23 mouse cellular contexts compared by ENCODE assay signal in the genomic region with DNA sequence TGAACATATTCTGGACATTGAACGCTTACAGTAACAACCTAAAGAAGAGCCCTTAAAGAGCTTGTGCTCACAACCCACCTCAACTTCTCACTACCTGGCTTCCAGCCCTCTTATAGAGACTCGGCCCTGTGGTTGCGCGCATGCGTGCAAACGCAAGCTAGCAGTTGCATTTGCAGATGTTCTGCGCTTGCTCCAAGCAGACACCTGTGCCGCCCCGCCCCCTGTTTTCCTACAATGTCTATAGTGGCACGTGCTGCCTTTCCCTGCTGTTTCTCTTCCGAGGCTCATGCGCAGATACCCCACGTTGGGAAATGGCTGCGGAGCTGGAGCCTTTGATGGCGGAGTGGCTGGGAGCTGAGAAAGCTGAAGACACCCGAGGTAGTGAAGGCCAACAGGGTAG. TPM values are rescaled to one million over a fixed set of nuclear protein-coding genes. Genes with fewer than 3 reads are reported as not detected.
"Had no signal": no experiment of that assay in that cellular context is flagged by ENCODE, and none has a peak within 500 bp of the region (broad histone marks: within the 10 kb centered on the region; RNA-seq: fewer than 3 reads in every experiment).

A gene (plus strand): TSS at position 288 of the 400 bp plus-strand sequence.

- H3K4me1 ChIP-seq: liver, embryonic 13.5 days; midbrain, embryonic 10.5 days; midbrain, embryonic 13.5 days had no signal

- ATAC-seq: midbrain, embryonic 13.5 days had no signal

- H3K4me3 ChIP-seq: layer of hippocampus, adult 2 months; liver, embryonic 13.5 days; megakaryocyte, embryonic 14.5 days; midbrain, embryonic 10.5 days; midbrain, embryonic 13.5 days had no signal

- H3K27me3 ChIP-seq: liver, embryonic 13.5 days; megakaryocyte, embryonic 14.5 days; midbrain, embryonic 13.5 days had no signal

- H3K9ac ChIP-seq: liver, embryonic 13.5 days; midbrain, embryonic 13.5 days had no signal

- DNase-seq: kidney, adult 2 months; kidney, postnatal 25 days; layer of hippocampus, adult 9-11 months; liver, embryonic 13.5 days; lung, adult 2 months; thymus, adult 18-20 months; thymus, postnatal 36 days had no signal

- H3K27ac ChIP-seq: kidney, postnatal 0 days; layer of hippocampus, adult 2 months; liver, embryonic 13.5 days; midbrain, embryonic 10.5 days; midbrain, embryonic 13.5 days had no signal

- H3K9me3 ChIP-seq: liver, embryonic 13.5 days; megakaryocyte, embryonic 14.5 days; midbrain, embryonic 10.5 days; midbrain, embryonic 13.5 days had no signal

- H3K4me2 ChIP-seq: liver, embryonic 13.5 days; midbrain, embryonic 13.5 days had no signal

RNA-seq across cellular contexts. Expression of the gene that starts here (rescaled TPM):
- total RNA-seq: liver, adult 2 months; midbrain, postnatal 0 days had no signal
- polyA plus RNA-seq: kidney, embryonic 14.5 days; kidney, postnatal 0 days; large intestine, adult 2 months; liver, adult 2 months; liver, embryonic 13.5 days; liver, embryonic 16.5 days; lung, adult 2 months; lung, embryonic 16.5 days; neural tube, embryonic 11.5 days; neural tube, embryonic 14.5 days; small intestine, adult 2 months; spleen, adult 2 months; stomach, embryonic 16.5 days had no signal
